Mouse (Mus musculus) limb, embryonic 13.5 days (tissue): ENCODE results near the gene Kcp. TPM values are rescaled to one million over a fixed set of nuclear protein-coding genes. Genes with fewer than 3 reads are reported as not detected.

Experiments
- ATAC-seq: fragments of 200-750 bp; cut with Nextera tagmentation; 2 replicates; pipeline ENCODE4 v1.8.0; 2017; ENCODE audit warnings: low read depth, moderate number of reproducible peaks, moderate TSS enrichment; ENCODE audit not compliant: low FRiP score
- H3K27ac ChIP-seq: fragments of 300-500 bp; sonication (generic); 2 replicates; pipeline ENCODE4 v1.5.1; 2015; ENCODE audit warnings: inconsistent platforms, mild to moderate bottlenecking, moderate library complexity
- H3K27me3 ChIP-seq: fragments of 300-500 bp; sonication (generic); 2 replicates; pipeline ENCODE4 v1.6.1; 2015; ENCODE audit warnings: mild to moderate bottlenecking, inconsistent platforms
- H3K36me3 ChIP-seq: fragments of 300-500 bp; sonication (generic); 2 replicates; pipeline ENCODE4 v1.6.1; 2015; ENCODE audit warnings: inconsistent platforms, mild to moderate bottlenecking, moderate library complexity
- H3K4me1 ChIP-seq: fragments of 300-500 bp; sonication (generic); 2 replicates; pipeline ENCODE4 v1.6.1; 2015; ENCODE audit warnings: inconsistent platforms
- H3K4me2 ChIP-seq: fragments of 300-500 bp; sonication (generic); replicated peaks from 2 replicates; pipeline ENCODE4 v1.6.1; 2015; ENCODE audit warnings: inconsistent platforms, mild to moderate bottlenecking, moderate library complexity
- H3K4me3 ChIP-seq: fragments of 300-500 bp; sonication (generic); 2 replicates; pipeline ENCODE4 v1.5.1; 2015; ENCODE audit warnings: moderate library complexity, mild to moderate bottlenecking, inconsistent platforms
- H3K9ac ChIP-seq: fragments of 300-500 bp; sonication (generic); 2 replicates; pipeline ENCODE4 v1.6.1; 2015; ENCODE audit warnings: mild to moderate bottlenecking, inconsistent platforms
- H3K9me3 ChIP-seq: fragments of 300-500 bp; sonication (generic); 2 replicates; pipeline ENCODE4 v1.6.1; 2016; ENCODE audit warnings: inconsistent platforms
- WGBS: fragments of 180-500 bp; shearing (Covaris S2); methylation state at CpG from one replicate; pipeline ENCODE4 v1.1.7; 2015; 5-methylcytosine and 5-hydroxymethylcytosine counted together
- polyA plus RNA-seq: library from polyadenylated mRNA; unstranded; fragments of >200 nt; fragmentation: Nextera tagmentation; extraction: Ambion mirVana; gene quantifications from 2 replicates; pipeline ENCODE4 v1.2.1, GENCODE M21; 2015

The Kcp gene
- polyA plus RNA-seq: 37.4 and 37.8 TPM in 2 replicates

- Histone ChIP-seq H3K27ac (no peak within 1 kb of the TSS), H3K27me3 (no peaks in the 10 kb centered on the region), H3K9me3 (no peaks in the 10 kb centered on the region), H3K36me3 (peaks cover 9% of the 10 kb centered on the region), H3K9ac (peak within 1 kb of the TSS; percentile 79), H3K4me3 (peak within 1 kb of the TSS; percentile 66), H3K4me2 (peak within 1 kb of the TSS; percentile 78), H3K4me1 (peaks cover 30% of the 10 kb centered on the region)
- under 1% methylated on average over 46 of the region's 47 CpGs for whole genome bisulfite sequencing
- ATAC-seq: peak; percentile 72
These were observed at the start of gene Kcp for GRCm38 (mm10) chr6:29507447-29508309. Gene Kcp, minus strand, starts transcription at chr6:29507952.

- Histone ChIP-seq H3K36me3 (peaks cover 93% of the 10 kb centered on the region), H3K9ac (no peak overlapping the region), H3K4me3 (no peak overlapping the region), H3K27ac (no peak overlapping the region), H3K4me1 (no peaks in the 10 kb centered on the region), H3K27me3 (no peaks in the 10 kb centered on the region), H3K4me2 (no peak overlapping the region), H3K9me3 (no peaks in the 10 kb centered on the region)
- ATAC-seq: no peak
- 94% methylated on average over 2 of the region's 2 CpGs for WGBS
These were observed 49.4 kb upstream of the Kcp start for GRCm38 (mm10) chr6:29557112-29557511.

- ATAC-seq: no peak
- Histone ChIP-seq H3K4me1 (no peaks in the 10 kb centered on the region), H3K9me3 (no peaks in the 10 kb centered on the region), H3K4me2 (no peak overlapping the region), H3K9ac (no peak overlapping the region), H3K27ac (no peak overlapping the region), H3K4me3 (no peak overlapping the region), H3K27me3 (no peaks in the 10 kb centered on the region), H3K36me3 (peaks cover 90% of the 10 kb centered on the region)
- WGBS: 85% methylated on average over 2 of the region's 2 CpGs
These were observed 44.8 kb upstream of the Kcp start for GRCm38 (mm10) chr6:29552526-29552925.

- no peak overlapping the region for H3K4me3 ChIP-seq
- H3K4me2 ChIP-seq: no peak overlapping the region
- peaks cover 4% of the 10 kb centered on the region; the same call in 1 of the 2 replicates for H3K9me3 ChIP-seq
- no peaks in the 10 kb centered on the region for H3K4me1 ChIP-seq
- H3K9ac ChIP-seq: no peak overlapping the region
- peaks cover 89% of the 10 kb centered on the region for H3K36me3 ChIP-seq
- no peak overlapping the region for H3K27ac ChIP-seq
- no peaks in the 10 kb centered on the region for H3K27me3 ChIP-seq
- WGBS: 84% methylated on average over 1 of the region's 1 CpGs
- no peak for ATAC-seq
These were observed 40.3 kb upstream of the Kcp start for GRCm38 (mm10) chr6:29548086-29548485.

GRCm38 (mm10) chr6:29547582-29547981 is 39.8 kb upstream of the Kcp start:
- Histone ChIP-seq H3K36me3 (peaks cover 89% of the 10 kb centered on the region), H3K4me2 (no peak overlapping the region), H3K9me3 (peaks cover 4% of the 10 kb centered on the region; the same call in 1 of the 2 replicates)

GRCm38 (mm10) chr6:29545611-29546010 is 37.9 kb upstream of the Kcp start:
- Histone ChIP-seq H3K4me3 (no peak overlapping the region), H3K9me3 (peaks cover 4% of the 10 kb centered on the region; the same call in 1 of the 2 replicates), H3K4me2 (no peak overlapping the region), H3K27me3 (no peaks in the 10 kb centered on the region), H3K27ac (no peak overlapping the region), H3K36me3 (peaks cover 86% of the 10 kb centered on the region), H3K9ac (no peak overlapping the region), H3K4me1 (no peaks in the 10 kb centered on the region)
- WGBS: 92% methylated on average over 2 of the region's 2 CpGs
- no peak for ATAC-seq

More at GRCm38 (mm10) chr6:29547582-29547981, 39.8 kb upstream of the Kcp start:
- no peaks in the 10 kb centered on the region for H3K27me3 ChIP-seq
- H3K4me1 ChIP-seq: no peaks in the 10 kb centered on the region
- no peak for ATAC-seq
- H3K4me3 ChIP-seq: no peak overlapping the region
- no peak overlapping the region for H3K27ac ChIP-seq
- H3K9ac ChIP-seq: no peak overlapping the region

GRCm38 (mm10) chr6:29540956-29541355 is 33.2 kb upstream of the Kcp start:
- Histone ChIP-seq H3K4me2 (no peak overlapping the region), H3K4me3 (no peak overlapping the region), H3K9me3 (peaks cover 4% of the 10 kb centered on the region; the same call in 1 of the 2 replicates), H3K4me1 (no peaks in the 10 kb centered on the region), H3K9ac (no peak overlapping the region), H3K27me3 (no peaks in the 10 kb centered on the region), H3K27ac (no peak overlapping the region), H3K36me3 (peaks cover 68% of the 10 kb centered on the region)
- ATAC-seq: no peak
- WGBS: 100% methylated on average over 1 of the region's 1 CpGs

GRCm38 (mm10) chr6:29540223-29540622 is 32.5 kb upstream of the Kcp start:
- H3K27me3 ChIP-seq: no peaks in the 10 kb centered on the region
- H3K4me2 ChIP-seq: no peak overlapping the region
- no peak overlapping the region for H3K4me3 ChIP-seq
- WGBS: 74% methylated on average over 6 of the region's 6 CpGs
- ATAC-seq: no peak
- peaks cover 3% of the 10 kb centered on the region; the same call in 1 of the 2 replicates for H3K9me3 ChIP-seq
- peaks cover 64% of the 10 kb centered on the region for H3K36me3 ChIP-seq
- H3K4me1 ChIP-seq: no peaks in the 10 kb centered on the region
- H3K9ac ChIP-seq: no peak overlapping the region
- no peak overlapping the region for H3K27ac ChIP-seq

- H3K36me3 ChIP-seq: peaks cover 57% of the 10 kb centered on the region
These were observed 31.8 kb upstream of the Kcp start for GRCm38 (mm10) chr6:29539502-29539901.

GRCm38 (mm10) chr6:29537221-29537620 is 29.5 kb upstream of the Kcp start:
- H3K4me3 ChIP-seq: no peak overlapping the region
- 85% methylated on average over 3 of the region's 3 CpGs for WGBS
- H3K4me2 ChIP-seq: no peak overlapping the region
- H3K9me3 ChIP-seq: no peaks in the 10 kb centered on the region
- no peak overlapping the region for H3K27ac ChIP-seq
- H3K4me1 ChIP-seq: no peaks in the 10 kb centered on the region
- H3K9ac ChIP-seq: no peak overlapping the region; the same call in 1 of the 2 replicates
- H3K36me3 ChIP-seq: peaks cover 35% of the 10 kb centered on the region
- no peaks in the 10 kb centered on the region for H3K27me3 ChIP-seq
- ATAC-seq: no peak

More at GRCm38 (mm10) chr6:29539502-29539901, 31.8 kb upstream of the Kcp start:
- Histone ChIP-seq H3K4me1 (no peaks in the 10 kb centered on the region), H3K4me2 (no peak overlapping the region), H3K27ac (no peak overlapping the region), H3K4me3 (no peak overlapping the region), H3K27me3 (no peaks in the 10 kb centered on the region), H3K9me3 (no peaks in the 10 kb centered on the region), H3K9ac (no peak overlapping the region)
- no peak for ATAC-seq
- 73% methylated on average over 8 of the region's 8 CpGs for WGBS

- Histone ChIP-seq H3K4me1 (no peaks in the 10 kb centered on the region), H3K9me3 (no peaks in the 10 kb centered on the region), H3K4me2 (no peak overlapping the region), H3K36me3 (peaks cover 30% of the 10 kb centered on the region), H3K27me3 (no peaks in the 10 kb centered on the region), H3K4me3 (no peak overlapping the region), H3K9ac (peak overlapping the region; percentile 13; the same call in 1 of the 2 replicates), H3K27ac (no peak overlapping the region)
- ATAC-seq: 0 out of 2 replicates have a peak, but pooled peaks have one; percentile 42
- whole genome bisulfite sequencing: 60% methylated on average over 4 of the region's 4 CpGs
These were observed 29.0 kb upstream of the Kcp start for GRCm38 (mm10) chr6:29536651-29537193.

GRCm38 (mm10) chr6:29535316-29535715 is 27.6 kb upstream of the Kcp start:
- no peaks in the 10 kb centered on the region for H3K9me3 ChIP-seq
- ATAC-seq: no peak
- no peak overlapping the region for H3K27ac ChIP-seq
- H3K4me3 ChIP-seq: no peak overlapping the region
- H3K36me3 ChIP-seq: peaks cover 19% of the 10 kb centered on the region
- WGBS: 69% methylated on average over 6 of the region's 6 CpGs
- H3K4me1 ChIP-seq: no peaks in the 10 kb centered on the region
- no peak overlapping the region for H3K4me2 ChIP-seq
- no peak overlapping the region for H3K9ac ChIP-seq
- H3K27me3 ChIP-seq: peaks cover 11% of the 10 kb centered on the region
